ENCODE assay signal across 16 mouse cellular contexts in the genomic region with DNA sequence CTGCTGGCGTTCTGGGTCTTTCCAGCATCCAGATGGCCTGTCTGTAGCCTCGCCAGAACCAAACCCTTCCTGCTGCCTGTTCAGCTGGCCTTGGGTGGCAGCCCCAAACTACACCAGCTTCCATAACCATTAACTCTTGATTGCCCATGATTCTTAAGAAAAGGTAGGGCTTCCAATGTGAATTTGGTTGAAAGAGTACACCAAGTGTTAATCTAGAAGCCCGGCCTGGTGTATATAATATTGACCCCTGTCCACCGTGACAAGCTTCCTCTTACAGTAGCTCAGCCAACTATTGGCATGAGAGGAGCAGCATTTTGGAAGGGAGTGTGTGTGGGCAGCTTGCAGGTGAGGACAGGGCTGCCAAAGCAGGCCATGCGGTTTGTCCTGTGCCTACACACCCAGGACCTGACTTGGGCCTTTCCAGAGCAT. TPM values are rescaled to one million over a fixed set of nuclear protein-coding genes. Genes with fewer than 3 reads are reported as not detected.
A peak's percentile ranks its signal among the peaks of the same experiment; 100 is the strongest.
DNase-seq lines count a peak whose midpoint lies in the region; ATAC-seq lines count a peak whose summit lies in the region.
"Had no signal": no experiment of that assay in that cellular context is flagged by ENCODE, and none has a peak within 500 bp of the region (broad histone marks: within the 10 kb centered on the region; RNA-seq: fewer than 3 reads in every experiment).

No protein-coding gene starts in this region.

- H3K4me2 ChIP-seq in forebrain, embryonic 15.5 days (replicated peaks): no peak overlapping the region
- no peak overlapping the region for H3K4me2 ChIP-seq in intestine, embryonic 15.5 days (replicated peaks)
- H3K4me2 ChIP-seq: liver, embryonic 11.5 days; midbrain, embryonic 11.5 days had no signal

- no peaks in the 10 kb centered on the region for H3K27me3 ChIP-seq in forebrain, embryonic 15.5 days
- peaks cover 14% of the 10 kb centered on the region for H3K27me3 ChIP-seq in forebrain, embryonic 10.5 days (ENCODE audit: poor library complexity, severe bottlenecking)
- no peaks in the 10 kb centered on the region for H3K27me3 ChIP-seq in intestine, embryonic 15.5 days (replicated peaks)

- H3K9me3 ChIP-seq in forebrain, embryonic 15.5 days: no peaks in the 10 kb centered on the region
- H3K9me3 ChIP-seq in forebrain, embryonic 10.5 days: no peaks in the 10 kb centered on the region
- H3K9me3 ChIP-seq in intestine, embryonic 15.5 days: no peaks in the 10 kb centered on the region

- peaks cover 9% of the 10 kb centered on the region for H3K4me1 ChIP-seq in forebrain, embryonic 15.5 days
- H3K4me1 ChIP-seq in forebrain, embryonic 10.5 days: peaks cover 27% of the 10 kb centered on the region
- H3K4me1 ChIP-seq in intestine, embryonic 15.5 days (replicated peaks): no peaks in the 10 kb centered on the region

- no peak overlapping the region for H3K4me3 ChIP-seq in forebrain, embryonic 15.5 days
- no peak overlapping the region for H3K4me3 ChIP-seq in forebrain, embryonic 10.5 days
- no peak overlapping the region for H3K4me3 ChIP-seq in intestine, embryonic 15.5 days (replicated peaks)

- H3K27ac ChIP-seq in forebrain, embryonic 15.5 days (replicated peaks): peak overlapping the region; percentile 55
- no peak overlapping the region for H3K27ac ChIP-seq in forebrain, embryonic 10.5 days
- H3K27ac ChIP-seq in intestine, embryonic 15.5 days: no peak overlapping the region

- no peak overlapping the region for H3K9ac ChIP-seq in forebrain, embryonic 15.5 days (replicated peaks)
- H3K9ac ChIP-seq in intestine, embryonic 15.5 days: no peak overlapping the region

- 53% methylated on average over 5 of the region's 5 CpGs for WGBS in forebrain, embryonic 15.5 days
- WGBS in forebrain, embryonic 10.5 days: 69% methylated on average over 5 of the region's 5 CpGs
- 64% methylated on average over 5 of the region's 5 CpGs for WGBS in intestine, embryonic 15.5 days

- peak; percentile 43; the same call in 1 of the 2 replicates for ATAC-seq in forebrain, embryonic 15.5 days (replicated peaks)
- ATAC-seq in intestine, embryonic 15.5 days: no peak

- no peak for DNase-seq in forebrain, embryonic 10.5 days (ENCODE audit: extremely low spot score, low spot score)
- DNase-seq in layer of hippocampus, postnatal 10 days (ENCODE audit: low spot score in 2 of 2): peak; percentile 48 to 60
- no peak for DNase-seq in layer of hippocampus, adult 18-20 months (ENCODE audit: low spot score in 2 of 2)
- DNase-seq in adipocyte (ENCODE audit: low spot score): peak; percentile 51
- peak; percentile 95 for DNase-seq in cerebellum, adult 9-10 months
- DNase-seq in frontal cortex, adult 2 months (ENCODE audit: extremely low spot score in 1 of 2, low spot score in 1 of 2): no peak
- DNase-seq: adrenal gland, adult 8-10 months; heart, postnatal 14 days; kidney, adult 18-20 months; kidney, postnatal 36 days; lung, postnatal 10 days; right cerebral cortex, postnatal 14 days had no signal

- no peaks in the 10 kb centered on the region for H3K36me3 ChIP-seq in forebrain, embryonic 15.5 days
- no peaks in the 10 kb centered on the region for H3K36me3 ChIP-seq in forebrain, embryonic 10.5 days (replicated peaks)
- no peaks in the 10 kb centered on the region for H3K36me3 ChIP-seq in intestine, embryonic 15.5 days

RNA-seq across cellular contexts. Expression of a gene that starts 14.2 kb away (rescaled TPM):
- 389 and 404 TPM in 2 replicates for polyA plus RNA-seq in forebrain, embryonic 15.5 days (2015; fragmentation: Nextera tagmentation; extraction: Ambion mirVana)
- 514 and 531 TPM in 2 replicates for polyA plus RNA-seq in forebrain, embryonic 10.5 days (2016; fragmentation: Nextera tagmentation; extraction: Ambion mirVana)
- total RNA-seq in layer of hippocampus, postnatal 10 days (2021): 100 to 1,000 TPM; 142 to 143 TPM
- 100 to 1,000 TPM; 111 to 112 TPM for total RNA-seq in layer of hippocampus, adult 18-20 months (2021)
- 156 and 166 TPM in 2 replicates for polyA plus RNA-seq in frontal cortex, adult 2 months (2012; rRNA removed)
- polyA plus RNA-seq in intestine, embryonic 15.5 days (2015; fragmentation: Nextera tagmentation; extraction: Ambion mirVana): 369 and 381 TPM in 2 replicates

RNA-seq across cellular contexts. Expression of a gene that starts 35.6 kb away (rescaled TPM):
- polyA plus RNA-seq in forebrain, embryonic 15.5 days (2015; fragmentation: Nextera tagmentation; extraction: Ambion mirVana): 90.0 and 91.4 TPM in 2 replicates
- polyA plus RNA-seq in forebrain, embryonic 10.5 days (2016; fragmentation: Nextera tagmentation; extraction: Ambion mirVana): 89.8 and 94.0 TPM in 2 replicates
- total RNA-seq in layer of hippocampus, postnatal 10 days (2021): 10 to 100 TPM; 69.2 to 70.5 TPM
- total RNA-seq in layer of hippocampus, adult 18-20 months (2021): 10 to 100 TPM; 58.1 to 61.2 TPM
- polyA plus RNA-seq in frontal cortex, adult 2 months (2012; rRNA removed): 40.2 and 46.2 TPM in 2 replicates
- 113 and 125 TPM in 2 replicates for polyA plus RNA-seq in intestine, embryonic 15.5 days (2015; fragmentation: Nextera tagmentation; extraction: Ambion mirVana)

Comparison
In these comparisons a context has a peak if more than half of its experiments do, and no peak if none do; other contexts are left out.
1. DNase-seq: peak in layer of hippocampus, postnatal 10 days (2 of 2), adipocyte (single experiment) and cerebellum, adult 9-10 months (single experiment); none in forebrain, embryonic 10.5 days (single experiment), layer of hippocampus, adult 18-20 months (0 of 2) and frontal cortex, adult 2 months (0 of 2).